25 mouse cellular contexts compared by ENCODE assay signal in the genomic region with DNA sequence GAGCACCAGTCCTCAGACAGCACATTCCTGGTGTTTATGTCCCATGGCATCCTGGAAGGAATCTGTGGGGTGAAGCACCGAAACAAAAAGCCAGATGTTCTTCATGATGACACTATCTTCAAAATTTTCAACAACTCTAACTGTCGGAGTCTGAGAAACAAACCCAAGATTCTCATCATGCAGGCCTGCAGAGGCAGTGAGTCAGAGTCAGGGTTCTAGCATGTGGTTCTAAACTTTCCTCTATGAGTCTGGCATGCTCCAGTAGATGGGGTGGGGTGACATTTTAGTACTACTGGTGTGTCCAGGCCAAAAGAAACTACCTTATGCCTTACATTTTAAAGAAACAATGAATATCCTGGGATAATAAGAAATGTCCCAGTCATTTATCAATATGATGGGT. TPM values are rescaled to one million over a fixed set of nuclear protein-coding genes. Genes with fewer than 3 reads are reported as not detected.
"Had no signal": no experiment of that assay in that cellular context is flagged by ENCODE, and none has a peak within 500 bp of the region (broad histone marks: within the 10 kb centered on the region; RNA-seq: fewer than 3 reads in every experiment).

No protein-coding gene starts in this region.

- H3K4me3 ChIP-seq: heart, embryonic 10.5 days; heart, embryonic 12.5 days; hindbrain, embryonic 13.5 days; hindbrain, embryonic 15.5 days; layer of hippocampus, adult 2 months; left cerebral cortex, adult 2 months; limb, embryonic 10.5 days; limb, embryonic 12.5 days; liver, embryonic 13.5 days; liver, embryonic 15.5 days had no signal

- ATAC-seq: hindbrain, postnatal 0 days; intestine, embryonic 16.5 days; liver, postnatal 0 days had no signal

- H3K27me3 ChIP-seq: heart, embryonic 12.5 days; hindbrain, embryonic 13.5 days; hindbrain, embryonic 15.5 days; limb, embryonic 12.5 days; liver, embryonic 13.5 days; liver, embryonic 15.5 days had no signal

- DNase-seq: gastrocnemius, postnatal 14 days; gastrocnemius, postnatal 36 days; heart, adult 18-20 months; heart, postnatal 10 days; heart, postnatal 4 days; kidney, adult 11 months; kidney, adult 8-10 months; kidney, postnatal 10 days; kidney, postnatal 25 days; kidney, postnatal 4 days; liver; liver, embryonic 13.5 days; liver, postnatal 0 days had no signal

- H3K27ac ChIP-seq: heart, embryonic 10.5 days; hindbrain, embryonic 13.5 days; hindbrain, embryonic 15.5 days; hindbrain, postnatal 0 days; layer of hippocampus, adult 2 months; left cerebral cortex, adult 2 months; limb, embryonic 10.5 days; limb, embryonic 12.5 days; liver, embryonic 13.5 days; liver, embryonic 15.5 days had no signal

- H3K4me1 ChIP-seq: heart, embryonic 10.5 days; heart, embryonic 12.5 days; hindbrain, embryonic 13.5 days; hindbrain, embryonic 15.5 days; limb, embryonic 10.5 days; limb, embryonic 12.5 days; liver, embryonic 13.5 days; liver, embryonic 15.5 days had no signal

- H3K36me3 ChIP-seq: heart, embryonic 10.5 days; heart, embryonic 12.5 days; hindbrain, embryonic 13.5 days; hindbrain, embryonic 15.5 days; limb, embryonic 10.5 days; limb, embryonic 12.5 days; liver, embryonic 13.5 days; liver, embryonic 15.5 days had no signal

RNA-seq across cellular contexts. Expression of gene Casp12, which starts 8.4 kb away (rescaled TPM):
- polyA plus RNA-seq: heart, embryonic 10.5 days; hindbrain, embryonic 11.5 days; limb, embryonic 10.5 days; limb, embryonic 12.5 days had no signal

RNA-seq across cellular contexts. Expression of gene Casp1, which starts 55.4 kb away (rescaled TPM):
- total RNA-seq: hindbrain, postnatal 0 days had no signal
